Mouse (Mus musculus) thymus, adult 2 months (tissue): ENCODE results near the gene C530008M17Rik. TPM values are rescaled to one million over a fixed set of nuclear protein-coding genes. Genes with fewer than 3 reads are reported as not detected.

Experiments
- DNase-seq: peaks from one replicate; pipeline ENCODE4 v3.0.0; 2021
- H3K27ac ChIP-seq: fragments of 200-500 bp; 2 replicates; pipeline ENCODE4 v1.5.1; 2012; ENCODE audit warnings: low read length, control low read depth; ENCODE audit not compliant: control insufficient read depth, insufficient read depth
- H3K27me3 ChIP-seq: fragments of 200-500 bp; 2 replicates; pipeline ENCODE4 v1.6.1; 2012; ENCODE audit warnings: mild to moderate bottlenecking, low read length, moderate library complexity, mixed read lengths; ENCODE audit not compliant: control insufficient read depth, insufficient read depth
- H3K36me3 ChIP-seq: fragments of 200-500 bp; 2 replicates; pipeline ENCODE4 v1.6.1; 2012; ENCODE audit warnings: mild to moderate bottlenecking, low read length, moderate library complexity; ENCODE audit not compliant: control insufficient read depth, insufficient read depth
- H3K4me1 ChIP-seq: fragments of 200-500 bp; replicated peaks from 2 replicates; pipeline ENCODE4 v1.6.1; 2012; ENCODE audit warnings: low read length; ENCODE audit not compliant: control insufficient read depth, insufficient read depth
- H3K4me3 ChIP-seq: fragments of 200-500 bp; 2 replicates; pipeline ENCODE4 v1.5.1; 2012; ENCODE audit warnings: mild to moderate bottlenecking, low read length, control low read depth, moderate library complexity; ENCODE audit not compliant: control insufficient read depth, insufficient read depth
- CTCF ChIP-seq: fragments of 200-500 bp; IDR thresholded peaks from 2 replicates; pipeline ENCODE4 v1.5.1; 2012; ENCODE audit warnings: mild to moderate bottlenecking, control low read depth, low read length, moderate library complexity, borderline replicate concordance; ENCODE audit not compliant: control insufficient read depth, poor library complexity, insufficient read depth; ENCODE audit errors: extremely low read depth
- POLR2A ChIP-seq: fragments of 200-500 bp; IDR thresholded peaks from 2 replicates; pipeline ENCODE4 v1.6.1; 2012; ENCODE audit warnings: mild to moderate bottlenecking, low read length, control low read depth, moderate library complexity; ENCODE audit not compliant: control insufficient read depth, poor library complexity, insufficient read depth; ENCODE audit errors: extremely low read depth
- WGBS: fragments of 180-500 bp; shearing (Covaris S2); methylation state at CpG from one replicate; pipeline ENCODE4 v1.1.7; 2018; 5-methylcytosine and 5-hydroxymethylcytosine counted together
- polyA plus RNA-seq: library from polyadenylated mRNA; depleted of rRNA; stranded (reverse); fragments of >200 nt; gene quantifications from 2 replicates; pipeline ENCODE4 v1.2.3, GENCODE M21; 2012

C530008M17Rik gene
- polyA plus RNA-seq, 1 experiment = 1.3 TPM

DNA sequence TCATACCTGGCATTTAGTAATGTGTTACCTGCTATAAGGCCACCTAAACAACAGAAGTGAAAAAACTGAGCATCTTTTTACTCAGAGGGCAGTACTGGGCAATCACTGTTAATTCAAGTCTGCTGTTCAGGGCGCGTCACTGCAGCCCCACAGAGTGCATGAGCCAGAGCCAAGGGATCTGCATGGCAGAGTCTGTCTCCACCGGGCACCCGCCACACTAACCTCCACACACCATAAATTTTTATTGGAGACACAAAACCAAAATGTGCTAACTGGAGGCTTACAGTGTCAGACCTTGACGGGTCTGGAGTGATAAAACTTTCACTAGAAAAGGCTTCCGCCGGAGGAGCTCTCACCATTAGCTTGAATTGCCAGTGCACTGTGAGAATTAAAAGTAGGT is 57.4 kb downstream of the C530008M17Rik start:
- Histone ChIP-seq H3K27me3 (no peaks in the 10 kb centered on the region), H3K4me3 (no peak overlapping the region), H3K4me1 (no peaks in the 10 kb centered on the region), H3K36me3 (no peaks in the 10 kb centered on the region), H3K27ac (no peak overlapping the region)
- no peak for TF ChIP-seq CTCF
- DNase-seq = no peak
- WGBS = 90% methylated on average over 7 of the region's 7 CpGs

DNA sequence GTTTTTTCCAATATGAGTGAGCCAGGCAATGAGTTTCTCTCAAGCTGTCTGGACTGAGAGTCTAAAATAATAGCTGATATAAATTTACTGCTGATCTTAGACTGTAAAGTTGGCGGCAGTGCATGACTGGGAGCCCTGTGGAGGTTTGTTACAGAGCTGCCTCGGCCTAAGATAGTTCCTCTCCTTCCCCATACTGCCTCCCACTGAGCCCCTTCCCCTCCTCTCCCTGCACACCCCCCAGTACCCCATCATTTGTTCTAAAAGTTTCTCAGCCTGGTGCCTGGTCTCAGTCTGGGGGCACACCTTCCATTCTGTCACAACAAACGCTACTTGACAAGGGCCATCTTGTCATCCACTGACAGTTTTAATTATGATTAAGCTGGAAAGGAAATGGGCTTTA is 63.6 kb downstream of the C530008M17Rik start:
- DNase-seq = no peak
- TF ChIP-seq POLR2A = no peak
- TF ChIP-seq CTCF = no peak
- WGBS = 90% methylated on average over 3 of the region's 3 CpGs
- H3K27ac ChIP-seq = no peak overlapping the region
- H3K36me3 ChIP-seq = no peaks in the 10 kb centered on the region
- no peak overlapping the region for H3K4me3 ChIP-seq
- H3K27me3 ChIP-seq = no peaks in the 10 kb centered on the region
- no peaks in the 10 kb centered on the region for H3K4me1 ChIP-seq

DNA sequence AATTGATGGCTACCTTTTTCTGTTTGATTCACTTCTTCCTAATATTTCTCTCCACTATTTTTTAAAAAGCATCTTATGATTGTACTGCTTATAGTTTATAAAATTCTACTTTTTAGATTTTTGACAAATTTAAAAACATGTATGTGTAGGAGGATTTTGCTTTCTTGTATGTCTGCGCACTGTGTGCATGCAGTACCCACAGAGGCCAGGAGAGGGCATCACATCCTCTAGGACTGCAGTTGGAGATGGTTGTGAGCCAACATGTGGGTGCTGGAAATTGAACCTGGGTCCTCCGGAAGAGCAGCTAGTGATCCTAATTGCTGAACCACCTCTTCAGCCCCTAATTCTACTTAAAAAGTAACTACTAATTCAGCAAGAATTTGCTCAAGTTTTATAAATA is 68.6 kb downstream of the C530008M17Rik start:
- WGBS = 95% methylated on average over 2 of the region's 2 CpGs
- H3K27me3 ChIP-seq = no peaks in the 10 kb centered on the region
- H3K36me3 ChIP-seq = no peaks in the 10 kb centered on the region
- H3K4me3 ChIP-seq = no peak overlapping the region
- H3K4me1 ChIP-seq = no peaks in the 10 kb centered on the region
- DNase-seq = no peak
- no peak overlapping the region for H3K27ac ChIP-seq
- no peak for TF ChIP-seq POLR2A
- no peak for TF ChIP-seq CTCF

DNA sequence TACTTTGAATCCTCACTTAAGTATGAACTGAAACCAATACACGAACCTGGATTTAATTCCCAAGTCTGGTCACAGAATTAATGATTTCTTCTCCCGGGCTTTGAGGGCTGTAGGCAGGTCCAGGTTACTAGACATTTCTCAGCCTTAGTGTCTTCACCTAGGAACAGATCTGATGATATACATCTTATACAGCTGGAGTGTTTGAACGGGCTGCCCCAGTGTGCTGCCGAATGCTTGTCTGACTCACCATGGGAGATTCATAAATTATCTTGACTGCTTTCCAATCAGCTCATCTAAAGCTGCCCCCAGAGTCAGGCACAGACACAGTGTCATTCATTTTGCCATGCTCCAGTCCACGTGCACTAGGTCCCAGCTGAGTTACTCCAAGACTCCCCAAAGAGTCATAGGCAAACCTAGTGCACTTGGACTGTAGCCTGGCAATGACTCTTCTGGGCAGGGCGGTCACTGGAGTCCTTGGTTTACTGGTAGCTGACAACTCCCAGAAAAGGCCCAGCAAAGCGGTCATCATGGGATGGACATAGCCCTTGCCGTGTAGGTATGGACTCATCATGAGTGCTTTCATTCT is 70.3 kb downstream of the C530008M17Rik start:
- Histone ChIP-seq H3K4me3 (no peak overlapping the region), H3K4me1 (no peaks in the 10 kb centered on the region), H3K36me3 (no peaks in the 10 kb centered on the region), H3K27me3 (no peaks in the 10 kb centered on the region), H3K27ac (no peak overlapping the region)
- 95% methylated on average over 8 of the region's 8 CpGs for WGBS
- TF ChIP-seq CTCF = no peak
- no peak for TF ChIP-seq POLR2A
- no peak for DNase-seq

DNA sequence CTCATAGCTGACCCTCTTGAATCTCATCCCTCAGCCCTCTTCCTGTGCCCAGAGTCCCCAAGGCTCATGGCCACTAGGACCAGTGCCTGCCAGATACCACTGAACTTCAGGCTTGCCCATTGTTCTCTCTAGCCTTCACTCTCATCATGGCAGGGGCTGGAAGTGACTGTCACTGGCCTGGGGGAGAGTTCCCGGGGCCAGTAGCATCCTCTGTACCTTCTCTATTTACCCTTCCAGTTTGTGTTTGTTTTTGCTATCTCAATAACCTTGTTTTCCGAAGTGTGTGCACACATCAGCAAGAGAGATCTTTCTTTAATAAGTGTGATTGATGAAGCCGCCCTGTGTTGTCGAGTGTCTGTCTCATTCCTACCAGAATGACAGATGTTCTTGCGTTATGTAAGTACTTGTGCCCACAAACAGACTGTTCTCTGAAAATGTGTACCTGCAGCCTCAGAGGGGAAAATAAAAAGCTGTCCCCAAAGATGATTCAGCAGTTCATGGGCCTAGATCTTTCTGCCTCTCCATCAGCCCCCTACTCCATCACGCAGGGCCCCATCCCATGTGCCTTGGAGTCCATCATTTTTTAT is 76.8 kb downstream of the C530008M17Rik start:
- Histone ChIP-seq H3K4me1 (no peaks in the 10 kb centered on the region), H3K36me3 (no peaks in the 10 kb centered on the region), H3K4me3 (no peak overlapping the region), H3K27me3 (no peaks in the 10 kb centered on the region), H3K27ac (no peak overlapping the region)
- 89% methylated on average over 6 of the region's 6 CpGs for WGBS
- DNase-seq = no peak
- TF ChIP-seq POLR2A (no peak), CTCF (no peak)

DNA sequence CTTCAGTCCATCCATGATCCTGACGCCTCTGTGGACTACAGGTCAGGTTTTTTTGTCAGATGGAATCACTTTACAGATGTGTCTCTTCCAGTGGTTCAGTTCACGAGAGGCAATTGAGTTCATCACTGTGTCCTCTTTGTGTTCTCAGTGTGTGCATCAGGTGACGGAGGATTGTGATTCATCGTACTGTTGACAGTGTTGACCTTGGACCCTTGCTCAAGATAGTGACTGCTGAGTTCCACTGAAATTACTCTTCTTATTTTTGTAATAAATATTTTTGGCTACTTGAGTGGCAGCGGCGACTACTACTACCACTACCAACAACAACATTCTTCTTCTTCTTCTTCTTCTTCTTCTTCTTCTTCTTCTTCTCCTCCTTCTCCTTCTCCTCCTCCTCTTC is 85.2 kb downstream of the C530008M17Rik start:
- Histone ChIP-seq H3K4me1 (no peaks in the 10 kb centered on the region), H3K36me3 (no peaks in the 10 kb centered on the region), H3K27ac (no peak overlapping the region), H3K27me3 (no peaks in the 10 kb centered on the region), H3K4me3 (no peak overlapping the region)
- no peak for TF ChIP-seq CTCF
- TF ChIP-seq POLR2A = no peak
- 94% methylated on average over 6 of the region's 6 CpGs for WGBS
- no peak for DNase-seq

DNA sequence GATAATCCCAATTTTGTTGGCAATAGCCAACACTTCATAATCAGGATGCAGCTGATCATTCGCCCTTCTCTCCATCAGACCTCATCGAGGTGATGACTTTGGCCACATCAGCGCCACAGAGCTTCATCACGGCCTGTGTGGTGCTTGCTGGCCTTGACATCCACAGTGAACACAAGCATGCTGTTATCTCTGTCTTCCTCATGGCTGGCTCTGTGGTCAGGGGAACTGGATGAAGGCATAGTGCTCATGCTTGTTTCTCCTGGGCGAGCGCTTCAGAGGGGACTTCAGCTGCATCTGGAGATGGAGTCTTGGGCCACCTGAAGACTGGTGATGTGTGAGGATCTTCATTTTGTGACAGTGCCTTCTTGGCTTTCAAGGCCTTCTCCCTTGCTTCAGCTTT is 85.8 kb downstream of the C530008M17Rik start:
- TF ChIP-seq POLR2A (no peak), CTCF (no peak)
- Histone ChIP-seq H3K27ac (no peak overlapping the region), H3K36me3 (no peaks in the 10 kb centered on the region), H3K27me3 (no peaks in the 10 kb centered on the region), H3K4me3 (no peak overlapping the region), H3K4me1 (no peaks in the 10 kb centered on the region)
- no peak for DNase-seq
- 93% methylated on average over 6 of the region's 6 CpGs for WGBS
